Comparison of ENCODE assay signal across 7 mouse cellular contexts in the genomic region with DNA sequence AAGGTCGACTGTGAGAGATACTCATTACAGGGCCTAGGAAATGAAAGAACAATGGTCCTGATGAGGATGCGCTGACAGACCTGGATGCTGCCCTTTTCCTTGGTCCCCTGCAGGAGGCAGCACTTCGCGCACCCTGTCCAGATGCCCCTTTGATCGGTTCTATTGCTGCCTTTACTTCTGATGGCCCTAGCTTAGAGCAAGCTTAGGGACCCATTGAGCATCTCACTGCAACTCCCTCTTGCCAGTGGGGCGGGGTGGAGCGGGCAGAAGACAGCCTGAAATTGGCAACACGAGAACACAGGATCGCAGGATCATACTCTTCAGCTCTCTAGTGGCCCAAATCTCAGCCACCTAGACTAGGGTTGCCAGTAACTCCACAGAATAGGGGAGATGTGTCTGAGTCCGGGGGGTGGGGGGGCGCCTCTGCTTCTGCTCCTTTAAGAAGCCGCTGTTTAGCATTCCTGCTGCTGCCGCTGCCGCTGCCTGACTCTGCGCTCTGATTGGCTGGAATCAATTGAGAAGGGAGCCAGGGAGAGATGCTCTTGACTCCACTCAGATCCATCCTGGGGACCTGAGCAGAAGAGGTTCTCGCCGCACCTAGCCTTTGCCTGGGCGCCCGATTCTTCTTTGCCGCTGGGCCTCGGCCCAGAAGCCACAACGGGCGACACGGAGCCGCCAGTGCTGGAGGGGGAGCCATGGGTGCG. TPM values are rescaled to one million over a fixed set of nuclear protein-coding genes. Genes with fewer than 3 reads are reported as not detected.
DNase-seq lines count a peak whose midpoint lies in the region; ATAC-seq and TF ChIP-seq lines count a peak whose summit lies in the region.

Gene Dlg3 (plus strand): TSS at position 542 of the 704 bp plus-strand sequence.

- peak within 1 kb of the TSS; percentile 82 for H3K4me2 ChIP-seq in embryonic facial prominence, embryonic 13.5 days

- peak within 1 kb of the TSS; percentile 50 for H3K4me3 ChIP-seq in embryonic facial prominence, embryonic 13.5 days
- peak within 1 kb of the TSS; percentile 53 for H3K4me3 ChIP-seq in small intestine, adult 2 months (ENCODE audit: low read depth, low read length)

- H3K9ac ChIP-seq in embryonic facial prominence, embryonic 13.5 days: peak within 1 kb of the TSS; percentile 58

- peak; percentile 66 for DNase-seq in Muller cell, postnatal 12 days (ENCODE audit: inconsistent ontology term)
- DNase-seq in adrenal gland, postnatal 25 days: no peak
- DNase-seq in heart, postnatal 10 days: peak; percentile 26 to 35
- peak; percentile 47 for DNase-seq in left cerebral cortex, adult 11 months (ENCODE audit: low spot score)

- TF ChIP-seq CTCF in small intestine, adult 2 months (IDR thresholded peaks at IDR 0.05; ENCODE audit: extremely low read depth, insufficient read length, insufficient replicate concordance, low read depth, low read length): peak; percentile 43; the same call in 1 of the 2 replicates

- TF ChIP-seq POLR2A in small intestine, adult 2 months (IDR thresholded peaks at IDR 0.05; ENCODE audit: low read depth, low read length): no peak

- no peak for ATAC-seq in embryonic facial prominence, embryonic 13.5 days (ENCODE audit: insufficient number of reproducible peaks, insufficient read depth, low FRiP score, low TSS enrichment, low read depth)
- peak; percentile 68 for ATAC-seq in megakaryocyte-erythroid progenitor cell, adult 5-6 weeks (replicated peaks; ENCODE audit: low FRiP score, low TSS enrichment, poor library complexity, severe bottlenecking)

- H3K9me3 ChIP-seq in embryonic facial prominence, embryonic 13.5 days: no peaks in the 10 kb centered on the region

- WGBS in embryonic facial prominence, embryonic 13.5 days: 20% methylated on average over 26 of the region's 26 CpGs
- WGBS in small intestine, adult 2 months: 20% methylated on average over 26 of the region's 26 CpGs

- intact Hi-C loops in heart, postnatal 10 days (cut with DNase I): no loop called here

- no peaks in the 10 kb centered on the region for H3K36me3 ChIP-seq in embryonic facial prominence, embryonic 13.5 days
- no peaks in the 10 kb centered on the region for H3K36me3 ChIP-seq in small intestine, adult 2 months (ENCODE audit: control insufficient read depth, insufficient read depth, low read length)

- peaks cover 6% of the 10 kb centered on the region for H3K4me1 ChIP-seq in embryonic facial prominence, embryonic 13.5 days
- H3K4me1 ChIP-seq in small intestine, adult 2 months (ENCODE audit: control insufficient read depth, insufficient read depth, insufficient read length, low read length): 0 out of 2 replicates have a peak, but pooled peaks cover 5% of the 10 kb centered on the region

- no peak within 1 kb of the TSS for H3K27ac ChIP-seq in embryonic facial prominence, embryonic 13.5 days
- H3K27ac ChIP-seq in small intestine, adult 2 months (ENCODE audit: insufficient read depth, low read depth, low read length): no peak within 1 kb of the TSS

- peaks cover 20% of the 10 kb centered on the region for H3K27me3 ChIP-seq in embryonic facial prominence, embryonic 13.5 days
- no peaks in the 10 kb centered on the region for H3K27me3 ChIP-seq in small intestine, adult 2 months (ENCODE audit: control insufficient read depth, insufficient read depth, low read length)

RNA-seq across cellular contexts. Expression of gene Dlg3, which starts in this region (rescaled TPM):
- 28.6 and 34.8 TPM in 2 replicates for total RNA-seq in adrenal gland, postnatal 25 days (2021)
- 6.7 and 9.4 TPM in 2 replicates for polyA plus RNA-seq in embryonic facial prominence, embryonic 13.5 days (2015; fragmentation: Nextera tagmentation; extraction: Ambion mirVana)
- total RNA-seq in heart, postnatal 10 days (2021): 1 to 10 TPM; 4.5 to 5.6 TPM
- total RNA-seq in megakaryocyte-erythroid progenitor cell, adult 5-6 weeks (2014; fragmentation: Nextera tagmentation): 11.7 and 13.5 TPM in 2 replicates
- 11.4 and 12.0 TPM in 2 replicates for total RNA-seq in megakaryocyte-erythroid progenitor cell, adult 5-6 weeks (2017)
- 10.7 and 28.8 TPM in 2 replicates for polyA plus RNA-seq in small intestine, adult 2 months (2012; rRNA removed)
